Mouse (Mus musculus): ENCODE data around the gene Cd7. TPM values are rescaled to one million over a fixed set of nuclear protein-coding genes. Genes with fewer than 3 reads are reported as not detected.

Cd7 gene
- total and polyA plus RNA-seq, 3 experiments: 0.33 to 0.58 TPM; not detected in 1

GRCm38 (mm10) chr11:121004281-121004680, 34.9 kb downstream of the Cd7 start:
- Histone ChIP-seq H3K27ac (ENCODE audit: control insufficient read depth, low read depth, low read length) (no peak overlapping the region), H3K9ac (ENCODE audit: control insufficient read depth, low read depth, low read length, poor library complexity, severe bottlenecking) (no peak overlapping the region), H3K79me2 (ENCODE audit: control insufficient read depth, insufficient read depth, low read length, poor library complexity) (no peaks in the 10 kb centered on the region), H3K4me3 (ENCODE audit: control insufficient read depth in 1 of 2, insufficient read depth in 1 of 2, low read depth in 2 of 2, low read length in 2 of 2) (no peak overlapping the region), H3K9me3 (replicated peaks; ENCODE audit: insufficient read depth, low read length) (no peaks in the 10 kb centered on the region), H3K36me3 (ENCODE audit: control insufficient read depth in 1 of 2, insufficient read depth in 2 of 2, low read length in 2 of 2) (no peaks in the 10 kb centered on the region), H3K27me3 (ENCODE audit: control insufficient read depth in 1 of 2, insufficient read depth in 2 of 2, low read length in 2 of 2) (no peaks in the 10 kb centered on the region), H3K4me1 (ENCODE audit: control insufficient read depth in 1 of 2, insufficient read depth in 2 of 2, low read length in 2 of 2) (peaks cover 2 to 10% of the 10 kb centered on the region in 2 experiments)
- TF ChIP-seq TBP (IDR thresholded peaks at IDR 0.05; ENCODE audit: low read depth, low read length) (no peak), MAZ (IDR thresholded peaks at IDR 0.05; ENCODE audit: low read depth, low read length) (0 out of 2 replicates have a peak, but pooled peaks have one; percentile 22)
- DNase-seq (ENCODE audit: low read depth, low spot score): no peak

- H3K9me3 ChIP-seq (replicated peaks; ENCODE audit: insufficient read depth, low read length): no peaks in the 10 kb centered on the region
- no peaks in the 10 kb centered on the region for H3K36me3 ChIP-seq (ENCODE audit: control insufficient read depth in 1 of 2, insufficient read depth in 2 of 2, low read length in 2 of 2)
- no peak for TF ChIP-seq UBTF (IDR thresholded peaks at IDR 0.05; ENCODE audit: borderline replicate concordance, insufficient read depth, low read depth, low read length)
- no peak for TF ChIP-seq ZC3H11A (IDR thresholded peaks at IDR 0.05; ENCODE audit: low read depth, low read length)
- TF ChIP-seq ZNF384 (IDR thresholded peaks at IDR 0.05; ENCODE audit: low read depth, low read length): no peak
- no peak for TF ChIP-seq TBP (IDR thresholded peaks at IDR 0.05; ENCODE audit: low read depth, low read length)
- TF ChIP-seq JUND (IDR thresholded peaks at IDR 0.05; ENCODE audit: low read depth, low read length): no peak
- TF ChIP-seq ELF1 (IDR thresholded peaks at IDR 0.05; ENCODE audit: low read depth, low read length): no peak
- no peak for TF ChIP-seq CTCF (IDR thresholded peaks at IDR 0.05 in 2 of 3, conservative IDR thresholded peaks at IDR 0.05 in 1 of 3; ENCODE audit: control insufficient read depth in 1 of 3, insufficient read depth in 1 of 3, low read depth in 2 of 3, low read length in 3 of 3, poor library complexity in 1 of 3, severe bottlenecking in 1 of 3)
- TF ChIP-seq SMC3 (IDR thresholded peaks at IDR 0.05; ENCODE audit: low read depth, low read length): no peak
- no peak for TF ChIP-seq TAL1 (IDR thresholded peaks at IDR 0.05; ENCODE audit: low read length)
- no peak for TF ChIP-seq GABPA (IDR thresholded peaks at IDR 0.05; ENCODE audit: low read depth, low read length)
- no peak for TF ChIP-seq SIN3A (IDR thresholded peaks at IDR 0.05; ENCODE audit: low read length)
- H3K4me1 ChIP-seq (ENCODE audit: control insufficient read depth in 1 of 2, insufficient read depth in 2 of 2, low read length in 2 of 2): peaks cover 2 to 9% of the 10 kb centered on the region in 2 experiments
- no peaks in the 10 kb centered on the region for H3K27me3 ChIP-seq (ENCODE audit: control insufficient read depth in 1 of 2, insufficient read depth in 2 of 2, low read length in 2 of 2)
- no peak overlapping the region for H3K9ac ChIP-seq (ENCODE audit: control insufficient read depth, low read depth, low read length, poor library complexity, severe bottlenecking)
- DNase-seq (ENCODE audit: low read depth, low spot score): no peak
- no peak overlapping the region for H3K4me3 ChIP-seq (ENCODE audit: control insufficient read depth in 1 of 2, insufficient read depth in 1 of 2, low read depth in 2 of 2, low read length in 2 of 2)
- no peaks in the 10 kb centered on the region for H3K79me2 ChIP-seq (ENCODE audit: control insufficient read depth, insufficient read depth, low read length, poor library complexity)
- no peak overlapping the region for H3K27ac ChIP-seq (ENCODE audit: control insufficient read depth, low read depth, low read length)
Measured at GRCm38 (mm10) chr11:121001966-121002365, 37.3 kb downstream of the Cd7 start.

GRCm38 (mm10) chr11:120994741-120995140, 44.5 kb downstream of the Cd7 start:
- Histone ChIP-seq H3K27me3 (ENCODE audit: control insufficient read depth in 1 of 2, insufficient read depth in 2 of 2, low read length in 2 of 2) (no peaks in the 10 kb centered on the region), H3K36me3 (ENCODE audit: control insufficient read depth in 1 of 2, insufficient read depth in 2 of 2, low read length in 2 of 2) (peaks cover 0 to 3% of the 10 kb centered on the region in 2 experiments; a peak in 2 of 4 replicates), H3K4me1 (ENCODE audit: control insufficient read depth in 1 of 2, insufficient read depth in 2 of 2, low read length in 2 of 2) (peaks cover 2 to 12% of the 10 kb centered on the region in 2 experiments), H3K79me2 (ENCODE audit: control insufficient read depth, insufficient read depth, low read length, poor library complexity) (peaks cover 22% of the 10 kb centered on the region), H3K27ac (ENCODE audit: control insufficient read depth, low read depth, low read length) (no peak overlapping the region), H3K9ac (ENCODE audit: control insufficient read depth, low read depth, low read length, poor library complexity, severe bottlenecking) (no peak overlapping the region), H3K4me3 (ENCODE audit: control insufficient read depth in 1 of 2, insufficient read depth in 1 of 2, low read depth in 2 of 2, low read length in 2 of 2) (no peak overlapping the region), H3K9me3 (replicated peaks; ENCODE audit: insufficient read depth, low read length) (no peaks in the 10 kb centered on the region)
- TF ChIP-seq MAX (IDR thresholded peaks at IDR 0.05; ENCODE audit: low read length) (no peak), POLR2A (IDR thresholded peaks at IDR 0.05; ENCODE audit: control insufficient read depth in 1 of 2, insufficient read depth in 1 of 2, low read depth in 1 of 2, low read length in 2 of 2, poor library complexity in 1 of 2) (no peak), JUND (IDR thresholded peaks at IDR 0.05; ENCODE audit: low read depth, low read length) (no peak), TBP (IDR thresholded peaks at IDR 0.05; ENCODE audit: low read depth, low read length) (no peak), SMC3 (IDR thresholded peaks at IDR 0.05; ENCODE audit: low read depth, low read length) (no peak), E2F4 (IDR thresholded peaks at IDR 0.05; ENCODE audit: borderline replicate concordance, low read depth, low read length) (no peak), BHLHE40 (IDR thresholded peaks at IDR 0.05; ENCODE audit: borderline replicate concordance, low read depth, low read length) (no peak), GABPA (IDR thresholded peaks at IDR 0.05; ENCODE audit: low read depth, low read length) (no peak), UBTF (IDR thresholded peaks at IDR 0.05; ENCODE audit: borderline replicate concordance, insufficient read depth, low read depth, low read length) (no peak)
- DNase-seq (ENCODE audit: low read depth, low spot score): no peak

Data from MEL (cell line).